Mouse (Mus musculus): Measurements from ENCODE around the gene Tsnax. TPM values are rescaled to one million over a fixed set of nuclear protein-coding genes. Genes with fewer than 3 reads are reported as not detected.

Gene Tsnax
- 27.5 and 46.3 TPM in 2 replicates for polyA plus RNA-seq (2012; rRNA removed; ENCODE audit: low replicate concordance)

GRCm38 (mm10) chr8:125012695-125013627, at the start of gene Tsnax:
Gene Tsnax, plus strand, starts transcription at chr8:125012997.

GRCm38 (mm10) chr8:125053505-125054435, 41.0 kb downstream of the Tsnax start, which contains the start of gene Disc1:
Gene Disc1, plus strand, starts transcription at chr8:125054195.

Other genes with a start within 250 kb of the Tsnax start
- 0.87 and 1.7 TPM in 2 replicates for gene Trim67, start 219.9 kb upstream of the Tsnax start, polyA plus RNA-seq (2012; rRNA removed; ENCODE audit: low replicate concordance)
- 82.5 and 128 TPM in 2 replicates for gene Gnpat, start 150.0 kb upstream of the Tsnax start, polyA plus RNA-seq (2012; rRNA removed; ENCODE audit: low replicate concordance)
- gene 2810004N23Rik, start 149.9 kb upstream of the Tsnax start, polyA plus RNA-seq (2012; rRNA removed; ENCODE audit: low replicate concordance): 10.1 and 14.5 TPM in 2 replicates
- gene Exoc8, start 115.3 kb upstream of the Tsnax start, polyA plus RNA-seq (2012; rRNA removed; ENCODE audit: low replicate concordance): 8.9 and 14.5 TPM in 2 replicates
- gene Sprtn, start 115.1 kb upstream of the Tsnax start, polyA plus RNA-seq (2012; rRNA removed; ENCODE audit: low replicate concordance): 13.3 and 14.3 TPM in 2 replicates
- gene Egln1, start 63.7 kb upstream of the Tsnax start, polyA plus RNA-seq (2012; rRNA removed; ENCODE audit: low replicate concordance): 37.0 and 38.7 TPM in 2 replicates
- gene Disc1, start 41.2 kb downstream of the Tsnax start, polyA plus RNA-seq (2012; rRNA removed; ENCODE audit: low replicate concordance): 1.5 and 1.6 TPM in 2 replicates